Mouse (Mus musculus) urinary bladder, adult 18-20 months (tissue): ENCODE results near the gene Ggt6.
A peak's percentile ranks its signal among the peaks of the same experiment; 100 is the strongest.
"Not testable (repeated sequence)": the region's sequence is repeated elsewhere in the genome, so short reads cannot be mapped to it uniquely, and the experiment has no call there.

Experiments
- DNase-seq, 2 experiments: peaks; one replicate each; pipeline ENCODE4 v3.0.0; 2022; ENCODE audit warnings: low spot score in 2 of 2, mixed read lengths in 2 of 2

Gene Ggt6

GRCm38 (mm10) chr11:72411093-72411921 is 24.0 kb upstream of the Ggt6 start, which contains the start of gene Smtnl2:
Gene Smtnl2, minus strand, starts transcription at chr11:72411713.
- DNase-seq = peak; percentile 75 to 89

- DNase-seq = no peak
These were observed 23.4 kb upstream of the Ggt6 start for GRCm38 (mm10) chr11:72411945-72412344.

- peak in 1 of 2 experiments; percentile 55 for DNase-seq
These were observed 22.3 kb upstream of the Ggt6 start for GRCm38 (mm10) chr11:72413016-72413415.

GRCm38 (mm10) chr11:72413601-72414190 is 21.6 kb upstream of the Ggt6 start:
- DNase-seq = no peak

GRCm38 (mm10) chr11:72415155-72415554 is 20.2 kb upstream of the Ggt6 start:
- DNase-seq = no peak

- no peak for DNase-seq
These were observed 18.7 kb upstream of the Ggt6 start for GRCm38 (mm10) chr11:72416666-72417065.

GRCm38 (mm10) chr11:72417376-72417775 is 17.9 kb upstream of the Ggt6 start:
- DNase-seq = no peak

- DNase-seq = no peak
These were observed 17.1 kb upstream of the Ggt6 start for GRCm38 (mm10) chr11:72418227-72418626.

- DNase-seq = no peak
These were observed 16.3 kb upstream of the Ggt6 start for GRCm38 (mm10) chr11:72419006-72419405.

GRCm38 (mm10) chr11:72420460-72421122 is 14.7 kb upstream of the Ggt6 start:
- no peak for DNase-seq

- no peak for DNase-seq
These were observed 13.6 kb upstream of the Ggt6 start for GRCm38 (mm10) chr11:72421518-72422278.

- DNase-seq = no peak
These were observed 11.6 kb upstream of the Ggt6 start for GRCm38 (mm10) chr11:72423686-72424085.

- DNase-seq = no peak
These were observed 10.1 kb upstream of the Ggt6 start for GRCm38 (mm10) chr11:72425201-72425600.

- DNase-seq = no peak
These were observed 8.4 kb upstream of the Ggt6 start for GRCm38 (mm10) chr11:72426884-72427283.

GRCm38 (mm10) chr11:72428694-72429093 is 6.6 kb upstream of the Ggt6 start:
- DNase-seq = peak; percentile 67 to 72

GRCm38 (mm10) chr11:72429288-72429690 is 6.0 kb upstream of the Ggt6 start:
- DNase-seq = peak in 1 of 2 experiments; percentile 70

GRCm38 (mm10) chr11:72430311-72431068 is 4.8 kb upstream of the Ggt6 start:
- DNase-seq = not testable (repeated sequence)

- DNase-seq = no peak
These were observed 344 bp downstream of the Ggt6 start for GRCm38 (mm10) chr11:72435694-72436045.

GRCm38 (mm10) chr11:72436271-72436670 is 945 bp downstream of the Ggt6 start:
- no peak for DNase-seq

- no peak for DNase-seq
These were observed 1.7 kb downstream of the Ggt6 start for GRCm38 (mm10) chr11:72436756-72437650.
